Mouse (Mus musculus) CD4-positive, CD25-positive, alpha-beta regulatory T cell, adult 2 months (primary cell): ENCODE data around the gene Cotl1.

Experiments used
- DNase-seq: peaks from one replicate; pipeline ENCODE4 v3.0.0-alpha.2; 2012; ENCODE audit warnings: low read depth, low spot score

Cotl1 gene

GRCm38 (mm10) chr8:119787341-119787740, 53.0 kb downstream of the Cotl1 start:
- no peak for DNase-seq

GRCm38 (mm10) chr8:119786871-119787270, 53.5 kb downstream of the Cotl1 start:
- DNase-seq = peak; percentile 69

- DNase-seq = peak; percentile 43
Observed at GRCm38 (mm10) chr8:119785764-119786405, 54.5 kb downstream of the Cotl1 start.

- peak; percentile 55 for DNase-seq
Observed at GRCm38 (mm10) chr8:119784676-119785075, 55.7 kb downstream of the Cotl1 start.

GRCm38 (mm10) chr8:119784141-119784574, 56.2 kb downstream of the Cotl1 start:
- peak; percentile 79 for DNase-seq

- peak; percentile 47 for DNase-seq
Observed at GRCm38 (mm10) chr8:119783579-119783978, 56.8 kb downstream of the Cotl1 start.

GRCm38 (mm10) chr8:119782715-119783114, 57.6 kb downstream of the Cotl1 start:
- DNase-seq = peak; percentile 92

GRCm38 (mm10) chr8:119781086-119781840, 59.1 kb downstream of the Cotl1 start:
- DNase-seq = peak; percentile 70

GRCm38 (mm10) chr8:119780402-119781049, 59.8 kb downstream of the Cotl1 start:
- no peak for DNase-seq

GRCm38 (mm10) chr8:119779013-119779737, 61.2 kb downstream of the Cotl1 start:
- DNase-seq = peak; percentile 93

GRCm38 (mm10) chr8:119778263-119778662, 62.1 kb downstream of the Cotl1 start, which contains the start of gene Tldc1:
Gene Tldc1, minus strand, starts transcription at chr8:119778416.
- peak; percentile 98 for DNase-seq

GRCm38 (mm10) chr8:119777765-119778164, 62.6 kb downstream of the Cotl1 start:
- DNase-seq = no peak

GRCm38 (mm10) chr8:119776668-119777245, 63.6 kb downstream of the Cotl1 start:
- DNase-seq = no peak

- DNase-seq = no peak
Observed at GRCm38 (mm10) chr8:119765761-119766444, 74.4 kb downstream of the Cotl1 start.

- DNase-seq = no peak
Observed at GRCm38 (mm10) chr8:119765311-119765710, 75.0 kb downstream of the Cotl1 start.

GRCm38 (mm10) chr8:119762226-119763220, 77.8 kb downstream of the Cotl1 start:
- no peak for DNase-seq

- no peak for DNase-seq
Observed at GRCm38 (mm10) chr8:119761692-119762091, 78.7 kb downstream of the Cotl1 start.
